Mouse (Mus musculus) frontal cortex, postnatal 25 days (tissue): Measurements from ENCODE around the gene Olfr974.
"Not testable (repeated sequence)": the region's sequence is repeated elsewhere in the genome, so short reads cannot be mapped to it uniquely, and the experiment has no call there.

Experiments used
- DNase-seq, 2 experiments: peaks; one replicate each; pipeline ENCODE4 v3.0.0; 2022; ENCODE audit warnings: low spot score in 2 of 2

Gene Olfr974

GRCm38 (mm10) chr9:39937201-39937600 is at the start of gene Olfr974:
Gene Olfr974, plus strand, starts transcription at chr9:39937501.
- DNase-seq: no peak

- no peak for DNase-seq
These were observed 32.2 kb upstream of the Olfr974 start for GRCm38 (mm10) chr9:39905106-39905505.

GRCm38 (mm10) chr9:39907036-39907435 is 30.3 kb upstream of the Olfr974 start, which contains the start of gene Olfr229:
Gene Olfr229, plus strand, starts transcription at chr9:39907336.
- DNase-seq: no peak

GRCm38 (mm10) chr9:39909939-39910338 is 27.4 kb upstream of the Olfr974 start:
- no peak for DNase-seq

- DNase-seq: not testable (repeated sequence)
These were observed 9.1 kb upstream of the Olfr974 start for GRCm38 (mm10) chr9:39927975-39928836.

GRCm38 (mm10) chr9:39928837-39929236 is 8.5 kb upstream of the Olfr974 start:
- DNase-seq: not testable (repeated sequence)

GRCm38 (mm10) chr9:39951946-39952345 is 14.6 kb downstream of the Olfr974 start, which contains the start of gene Olfr975:
Gene Olfr975, minus strand, starts transcription at chr9:39952046.
- DNase-seq: no peak

- DNase-seq: not testable (repeated sequence)
These were observed 23.7 kb downstream of the Olfr974 start, which contains the start of gene Olfr976 for GRCm38 (mm10) chr9:39961033-39961432. Gene Olfr976, minus strand, starts transcription at chr9:39961133.

- DNase-seq: not testable (repeated sequence)
These were observed 39.4 kb downstream of the Olfr974 start for GRCm38 (mm10) chr9:39976581-39977145.

- DNase-seq: no peak
These were observed 54.5 kb downstream of the Olfr974 start, which contains the start of gene Olfr978 for GRCm38 (mm10) chr9:39991813-39992212. Gene Olfr978, plus strand, starts transcription at chr9:39992113.
